In the genomic region with DNA sequence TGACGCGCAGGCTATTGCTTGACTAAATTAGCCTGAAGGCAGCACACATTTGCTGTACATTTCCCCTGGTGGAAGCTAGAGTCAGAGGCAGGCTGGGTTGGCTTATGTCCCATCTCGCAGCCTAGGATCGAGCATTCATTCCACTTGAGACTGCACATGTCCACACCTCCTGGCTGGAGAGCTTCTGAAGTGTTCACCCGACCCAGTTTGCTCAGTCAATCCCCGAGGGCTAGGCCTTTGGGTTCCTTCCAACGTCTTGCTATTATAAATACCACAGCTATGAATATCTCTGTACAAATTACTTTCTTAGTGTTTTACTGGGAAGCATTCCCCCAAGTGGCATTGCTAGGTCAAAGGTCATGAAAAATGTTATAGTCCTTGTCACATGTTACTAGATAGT, we compare ENCODE assay signal across 10 mouse cellular contexts. TPM values are rescaled to one million over a fixed set of nuclear protein-coding genes. Genes with fewer than 3 reads are reported as not detected.
DNase-seq lines count a peak whose midpoint lies in the region.
"Had no signal": no experiment of that assay in that cellular context is flagged by ENCODE, and none has a peak within 500 bp of the region (broad histone marks: within the 10 kb centered on the region; RNA-seq: fewer than 3 reads in every experiment).

No protein-coding gene starts in this region.

- DNase-seq in left cerebral cortex, postnatal 4 days, result peak; percentile 24
- DNase-seq in left cerebral cortex, postnatal 36 days (ENCODE audit: low spot score in 2 of 2), result no peak
- peak; percentile 45 for DNase-seq in brain, adult 2 months (ENCODE audit: low read depth, low spot score)
- peak; percentile 62 to 74 for DNase-seq in heart, postnatal 14 days
- DNase-seq in lung, postnatal 14 days, result peak; percentile 73
- DNase-seq in thymus, postnatal 4 days, result no peak
- no peak for DNase-seq in thymus, postnatal 25 days
- no peak for DNase-seq in spleen, postnatal 10 days (ENCODE audit: low spot score in 2 of 2)
- DNase-seq: spleen, adult 18-20 months had no signal

- intact Hi-C loops in left cerebral cortex, postnatal 4 days (cut with DNase I), result no loop called here
- intact Hi-C loops in left cerebral cortex, postnatal 36 days (cut with DNase I), result no loop called here
- intact Hi-C loops in heart, postnatal 14 days (cut with DNase I), result no loop called here

RNA-seq across cellular contexts. Expression of a gene that starts 43.1 kb away (rescaled TPM):
- total RNA-seq in left cerebral cortex, postnatal 4 days (2021), result 100 to 1,000 TPM; 186 to 189 TPM
- 100 to 1,000 TPM; 106 to 143 TPM for total RNA-seq in left cerebral cortex, postnatal 36 days (2021)
- under 1 TPM; 0.46 to 0.48 TPM for total RNA-seq in heart, postnatal 14 days (2021)
- total RNA-seq: megakaryocyte progenitor cell, adult 5-6 weeks had no signal

RNA-seq across cellular contexts. Expression of a gene that starts 59.0 kb away (rescaled TPM):
- total RNA-seq in left cerebral cortex, postnatal 4 days (2021), result 100 to 1,000 TPM; 160 to 173 TPM
- total RNA-seq in left cerebral cortex, postnatal 36 days (2021), result 10 to 100 TPM; 89.7 to 96.0 TPM
- 10 to 100 TPM; 90.2 to 92.6 TPM for total RNA-seq in heart, postnatal 14 days (2021)

Comparison
In these comparisons a context has a peak if more than half of its experiments do, and no peak if none do; other contexts are left out.
1. DNase-seq: peak in left cerebral cortex, postnatal 4 days (single experiment), brain, adult 2 months (single experiment), heart, postnatal 14 days (2 of 2) and lung, postnatal 14 days (single experiment); none in left cerebral cortex, postnatal 36 days (0 of 2), thymus, postnatal 4 days (single experiment), thymus, postnatal 25 days (single experiment) and spleen, postnatal 10 days (0 of 2).
2. RNA of a gene that starts 43.1 kb away (total RNA-seq): 186 to 189 TPM in left cerebral cortex, postnatal 4 days and 106 to 143 TPM in left cerebral cortex, postnatal 36 days; 0.46 to 0.48 TPM in heart, postnatal 14 days; every median in the first group is over 10 times any median in the second.